Mouse (Mus musculus): ENCODE data around the gene Arf3. TPM values are rescaled to one million over a fixed set of nuclear protein-coding genes. Genes with fewer than 3 reads are reported as not detected.

Gene Arf3
- polyA plus RNA-seq, 1 experiment from 2014 or later = 49.3 TPM

GRCm38 (mm10) chr15:98799396-98799795, 36.4 kb upstream of the Arf3 start:
- no peak overlapping the region for H3K4me2 ChIP-seq
- 13% methylated on average over 12 of the region's 12 CpGs for WGBS

GRCm38 (mm10) chr15:98798903-98799302, 35.9 kb upstream of the Arf3 start:
- Histone ChIP-seq H3K4me3 (no peak overlapping the region), H3K27me3 (peaks cover 99% of the 10 kb centered on the region), H3K9me3 (no peaks in the 10 kb centered on the region), H3K27ac (no peak overlapping the region), H3K36me3 (no peaks in the 10 kb centered on the region), H3K4me1 (peaks cover 12% of the 10 kb centered on the region), H3K9ac (no peak overlapping the region), H3K4me2 (no peak overlapping the region)
- ATAC-seq (ENCODE audit: insufficient number of reproducible peaks, low FRiP score, low TSS enrichment, low read depth) = no peak
- WGBS = 49% methylated on average over 3 of the region's 3 CpGs

More at GRCm38 (mm10) chr15:98799396-98799795, 36.4 kb upstream of the Arf3 start:
- H3K27ac ChIP-seq = no peak overlapping the region
- H3K9ac ChIP-seq = no peak overlapping the region
- no peak for ATAC-seq (ENCODE audit: insufficient number of reproducible peaks, low FRiP score, low TSS enrichment, low read depth)
- H3K36me3 ChIP-seq = no peaks in the 10 kb centered on the region
- no peaks in the 10 kb centered on the region for H3K9me3 ChIP-seq
- peaks cover 14% of the 10 kb centered on the region for H3K4me1 ChIP-seq
- H3K4me3 ChIP-seq = no peak overlapping the region
- peaks cover 99% of the 10 kb centered on the region for H3K27me3 ChIP-seq

GRCm38 (mm10) chr15:98797835-98798492, 35.0 kb upstream of the Arf3 start:
- Histone ChIP-seq H3K4me3 (0 out of 2 replicates have a peak overlapping the region, but pooled peaks have one; percentile 4), H3K9ac (no peak overlapping the region), H3K4me2 (0 out of 2 replicates have a peak overlapping the region, but pooled peaks have one; percentile 1), H3K36me3 (no peaks in the 10 kb centered on the region), H3K27ac (no peak overlapping the region), H3K4me1 (peaks cover 17% of the 10 kb centered on the region), H3K27me3 (peaks cover 99% of the 10 kb centered on the region), H3K9me3 (no peaks in the 10 kb centered on the region)
- ATAC-seq (ENCODE audit: insufficient number of reproducible peaks, low FRiP score, low TSS enrichment, low read depth) = no peak
- 3% methylated on average over 28 of the region's 28 CpGs for WGBS

GRCm38 (mm10) chr15:98796803-98797595, 34.0 kb upstream of the Arf3 start:
- no peak overlapping the region for H3K4me3 ChIP-seq
- H3K9me3 ChIP-seq = no peaks in the 10 kb centered on the region
- H3K4me1 ChIP-seq = peaks cover 26% of the 10 kb centered on the region
- H3K27me3 ChIP-seq = peaks cover 99% of the 10 kb centered on the region
- H3K4me2 ChIP-seq = no peak overlapping the region
- H3K36me3 ChIP-seq = no peaks in the 10 kb centered on the region
- ATAC-seq (ENCODE audit: insufficient number of reproducible peaks, low FRiP score, low TSS enrichment, low read depth) = no peak
- H3K27ac ChIP-seq = no peak overlapping the region
- no peak overlapping the region for H3K9ac ChIP-seq
- 5% methylated on average over 13 of the region's 13 CpGs for WGBS

- Histone ChIP-seq H3K27ac (no peak overlapping the region), H3K9me3 (no peaks in the 10 kb centered on the region), H3K4me1 (peaks cover 52% of the 10 kb centered on the region), H3K4me3 (peak overlapping the region; percentile 35; the same call in 1 of the 2 replicates), H3K36me3 (no peaks in the 10 kb centered on the region), H3K4me2 (peak overlapping the region; percentile 52; the same call in 1 of the 2 replicates), H3K9ac (no peak overlapping the region), H3K27me3 (peaks cover 99% of the 10 kb centered on the region)
- no peak for ATAC-seq (ENCODE audit: insufficient number of reproducible peaks, low FRiP score, low TSS enrichment, low read depth)
- 3% methylated on average over 13 of the region's 13 CpGs for WGBS
Observed at GRCm38 (mm10) chr15:98793141-98793698, 30.2 kb upstream of the Arf3 start.

- H3K4me1 ChIP-seq = peaks cover 47% of the 10 kb centered on the region
- no peaks in the 10 kb centered on the region for H3K36me3 ChIP-seq
- H3K27ac ChIP-seq = no peak overlapping the region
- H3K9ac ChIP-seq = no peak overlapping the region
- ATAC-seq (ENCODE audit: insufficient number of reproducible peaks, low FRiP score, low TSS enrichment, low read depth) = no peak
- peak overlapping the region; percentile 35 for H3K4me3 ChIP-seq
- H3K4me2 ChIP-seq = peak overlapping the region; percentile 52
- no peaks in the 10 kb centered on the region for H3K9me3 ChIP-seq
- H3K27me3 ChIP-seq = peaks cover 99% of the 10 kb centered on the region
- under 1% methylated on average over 75 of the region's 75 CpGs for WGBS
Observed at GRCm38 (mm10) chr15:98792233-98793020, 29.4 kb upstream of the Arf3 start.

GRCm38 (mm10) chr15:98791771-98792170, 28.8 kb upstream of the Arf3 start:
- peaks cover 98% of the 10 kb centered on the region for H3K27me3 ChIP-seq
- no peaks in the 10 kb centered on the region for H3K9me3 ChIP-seq
- H3K36me3 ChIP-seq = no peaks in the 10 kb centered on the region
- no peak for ATAC-seq (ENCODE audit: insufficient number of reproducible peaks, low FRiP score, low TSS enrichment, low read depth)
- peak overlapping the region; percentile 35 for H3K4me3 ChIP-seq
- peaks cover 43% of the 10 kb centered on the region for H3K4me1 ChIP-seq
- WGBS = 2% methylated on average over 23 of the region's 23 CpGs
- H3K9ac ChIP-seq = no peak overlapping the region
- H3K27ac ChIP-seq = no peak overlapping the region
- no peak overlapping the region for H3K4me2 ChIP-seq

GRCm38 (mm10) chr15:98791221-98791620, 28.2 kb upstream of the Arf3 start:
- H3K36me3 ChIP-seq = no peaks in the 10 kb centered on the region
- peaks cover 98% of the 10 kb centered on the region for H3K27me3 ChIP-seq
- 2% methylated on average over 12 of the region's 12 CpGs for WGBS
- H3K4me2 ChIP-seq = peak overlapping the region; percentile 38
- no peak for ATAC-seq (ENCODE audit: insufficient number of reproducible peaks, low FRiP score, low TSS enrichment, low read depth)
- no peak overlapping the region for H3K27ac ChIP-seq
- H3K4me3 ChIP-seq = peak overlapping the region; percentile 21
- H3K9me3 ChIP-seq = no peaks in the 10 kb centered on the region
- H3K4me1 ChIP-seq = peaks cover 40% of the 10 kb centered on the region
- no peak overlapping the region for H3K9ac ChIP-seq

- H3K9ac ChIP-seq = no peak overlapping the region
- WGBS = under 1% methylated on average over 23 of the region's 23 CpGs
- peak overlapping the region; percentile 21 for H3K4me3 ChIP-seq
- H3K36me3 ChIP-seq = no peaks in the 10 kb centered on the region
- H3K4me2 ChIP-seq = peak overlapping the region; percentile 38
- peaks cover 40% of the 10 kb centered on the region for H3K4me1 ChIP-seq
- ATAC-seq (ENCODE audit: insufficient number of reproducible peaks, low FRiP score, low TSS enrichment, low read depth) = no peak
- H3K27ac ChIP-seq = no peak overlapping the region
- peaks cover 95% of the 10 kb centered on the region for H3K27me3 ChIP-seq
- H3K9me3 ChIP-seq = no peaks in the 10 kb centered on the region
Observed at GRCm38 (mm10) chr15:98790761-98791160, 27.7 kb upstream of the Arf3 start.

GRCm38 (mm10) chr15:98789661-98790535, 26.9 kb upstream of the Arf3 start, which contains the start of gene Wnt1:
Gene Wnt1 (plus strand): TSS chr15:98789857.
- no peak within 1 kb of the TSS for H3K9ac ChIP-seq
- peak within 1 kb of the TSS; percentile 38 for H3K4me2 ChIP-seq
- H3K27me3 ChIP-seq = peaks cover 90% of the 10 kb centered on the region
- no peak within 1 kb of the TSS for H3K27ac ChIP-seq
- no peaks in the 10 kb centered on the region for H3K9me3 ChIP-seq
- WGBS = 4% methylated on average over 46 of the region's 51 CpGs
- ATAC-seq (ENCODE audit: insufficient number of reproducible peaks, low FRiP score, low TSS enrichment, low read depth) = 0 out of 2 replicates have a peak, but pooled peaks have one; percentile 22
- H3K4me1 ChIP-seq = peaks cover 40% of the 10 kb centered on the region
- H3K36me3 ChIP-seq = no peaks in the 10 kb centered on the region
- peak within 1 kb of the TSS; percentile 21 for H3K4me3 ChIP-seq
